Mouse (Mus musculus): ENCODE results near the gene P4hb.
"Not testable (repeated sequence)": the region's sequence is repeated elsewhere in the genome, so short reads cannot be mapped to it uniquely, and the experiment has no call there.

P4hb gene

GRCm38 (mm10) chr11:120571122-120571521 lies 1.9 kb downstream of the P4hb start:
- DNase-seq, result no peak

- no peak for DNase-seq
Measured at GRCm38 (mm10) chr11:120568324-120568723, 4.7 kb downstream of the P4hb start.

DNA sequence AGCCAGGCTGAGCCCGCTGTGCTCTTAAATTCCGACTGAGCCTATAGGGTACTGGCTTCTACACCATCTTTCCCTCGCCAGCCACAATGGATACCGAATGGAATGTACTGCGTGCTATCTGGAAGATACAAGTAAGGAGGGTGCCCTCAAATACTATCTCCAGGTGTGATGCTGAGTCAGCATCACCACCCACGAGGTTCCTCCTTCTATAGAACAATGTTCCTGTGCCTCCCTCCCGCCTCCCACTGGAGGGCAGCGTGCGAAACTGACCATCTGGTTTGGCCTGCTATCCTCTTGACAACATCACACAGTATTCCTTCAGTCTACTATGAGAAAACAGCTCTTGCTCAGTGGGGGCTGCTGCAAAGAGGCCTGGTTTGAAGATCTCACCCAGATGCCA lies 7.9 kb downstream of the P4hb start:
- DNase-seq, result no peak

- no peak for DNase-seq
Measured at GRCm38 (mm10) chr11:120562949-120563348, 10.1 kb downstream of the P4hb start.

GRCm38 (mm10) chr11:120560952-120561728 lies 11.9 kb downstream of the P4hb start:
- no peak for DNase-seq

DNA sequence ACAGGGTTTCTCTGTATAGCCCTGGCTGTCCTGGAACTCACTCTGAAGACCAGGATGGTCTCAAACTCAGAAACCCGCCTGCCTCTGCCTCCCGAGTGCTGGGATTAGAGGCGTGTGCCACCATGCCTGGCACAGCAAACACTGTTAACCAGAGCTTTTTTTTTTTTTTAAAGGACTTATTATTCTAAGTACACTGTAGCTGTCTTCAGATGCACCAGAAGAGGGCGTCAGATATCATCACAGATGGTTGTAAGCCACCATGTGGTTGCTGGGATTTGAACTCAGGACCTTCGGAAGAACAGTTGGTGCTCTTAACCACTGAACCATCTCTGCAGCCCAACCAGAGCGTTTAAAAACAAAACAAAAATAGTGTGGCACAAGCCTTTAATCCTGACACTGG lies 14.2 kb downstream of the P4hb start:
- DNase-seq, result not testable (repeated sequence)

- no peak for DNase-seq
Measured at GRCm38 (mm10) chr11:120555260-120555659, 17.8 kb downstream of the P4hb start.

DNA sequence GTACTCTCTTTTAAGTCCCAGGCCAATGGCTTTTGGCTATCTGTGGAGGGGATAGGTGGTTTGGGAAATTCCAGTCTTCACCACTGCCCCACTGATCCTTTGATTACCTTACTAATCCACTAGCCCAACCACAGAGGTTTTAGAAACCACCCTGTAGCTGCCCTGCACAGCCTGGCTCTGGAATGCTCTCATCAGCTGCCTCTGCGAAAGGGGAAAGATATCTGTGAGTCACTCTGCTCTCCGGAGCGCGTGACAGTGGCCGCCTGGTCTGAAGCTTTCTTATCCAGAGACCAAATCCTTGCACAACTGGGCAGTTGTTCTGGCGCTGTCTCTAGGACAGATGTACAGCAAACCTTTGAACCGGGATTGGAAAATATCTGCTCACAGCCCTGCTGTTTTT lies 18.2 kb downstream of the P4hb start:
- DNase-seq, result no peak

GRCm38 (mm10) chr11:120552736-120553135 lies 20.3 kb downstream of the P4hb start:
- DNase-seq, result no peak

GRCm38 (mm10) chr11:120550810-120551440 lies 22.1 kb downstream of the P4hb start, which contains the start of gene Ppp1r27:
Ppp1r27 (minus strand) TSS chr11:120551132.
- DNase-seq, result no peak

DNA sequence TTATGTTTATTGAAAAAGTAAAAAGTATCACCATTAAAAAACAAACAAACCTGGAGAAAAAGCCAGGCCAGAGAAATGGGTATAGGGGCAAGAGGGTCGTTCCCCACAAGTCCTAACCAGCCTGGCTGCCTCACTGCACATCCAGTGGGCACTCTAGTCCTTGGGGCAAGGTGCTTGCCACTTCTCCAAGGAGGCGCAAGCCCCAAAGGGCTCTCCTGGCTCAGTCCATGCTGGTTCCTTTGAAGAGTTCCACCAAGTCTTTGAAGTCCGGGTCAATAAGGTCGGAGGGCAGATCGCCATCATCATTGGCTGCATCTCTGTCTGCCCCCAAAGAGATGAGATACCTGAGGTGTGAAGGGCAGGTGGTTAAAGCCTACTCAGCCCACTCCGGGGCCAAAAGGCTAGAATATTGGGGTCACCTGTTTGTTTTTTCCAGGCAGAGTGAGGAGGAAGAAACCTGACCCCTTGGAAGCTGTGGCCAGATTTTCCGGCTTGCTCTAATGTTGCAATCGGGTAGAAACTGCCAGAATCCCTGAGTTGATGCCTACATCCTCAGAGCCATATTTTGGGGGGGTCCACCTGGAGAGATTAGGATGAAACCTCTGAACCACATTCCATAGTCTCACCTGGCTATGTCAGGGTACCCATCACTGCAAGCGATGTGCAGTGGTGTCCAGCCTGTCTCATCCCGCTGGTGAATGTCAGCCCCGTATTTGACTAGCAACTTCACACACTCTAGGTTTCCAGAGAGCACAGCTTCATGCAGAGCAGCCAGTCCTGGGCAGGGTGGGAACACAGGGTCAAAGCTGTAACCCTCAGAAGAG lies 22.9 kb downstream of the P4hb start:
- DNase-seq, result peak in 1 of 2 experiments; percentile 36

DNA sequence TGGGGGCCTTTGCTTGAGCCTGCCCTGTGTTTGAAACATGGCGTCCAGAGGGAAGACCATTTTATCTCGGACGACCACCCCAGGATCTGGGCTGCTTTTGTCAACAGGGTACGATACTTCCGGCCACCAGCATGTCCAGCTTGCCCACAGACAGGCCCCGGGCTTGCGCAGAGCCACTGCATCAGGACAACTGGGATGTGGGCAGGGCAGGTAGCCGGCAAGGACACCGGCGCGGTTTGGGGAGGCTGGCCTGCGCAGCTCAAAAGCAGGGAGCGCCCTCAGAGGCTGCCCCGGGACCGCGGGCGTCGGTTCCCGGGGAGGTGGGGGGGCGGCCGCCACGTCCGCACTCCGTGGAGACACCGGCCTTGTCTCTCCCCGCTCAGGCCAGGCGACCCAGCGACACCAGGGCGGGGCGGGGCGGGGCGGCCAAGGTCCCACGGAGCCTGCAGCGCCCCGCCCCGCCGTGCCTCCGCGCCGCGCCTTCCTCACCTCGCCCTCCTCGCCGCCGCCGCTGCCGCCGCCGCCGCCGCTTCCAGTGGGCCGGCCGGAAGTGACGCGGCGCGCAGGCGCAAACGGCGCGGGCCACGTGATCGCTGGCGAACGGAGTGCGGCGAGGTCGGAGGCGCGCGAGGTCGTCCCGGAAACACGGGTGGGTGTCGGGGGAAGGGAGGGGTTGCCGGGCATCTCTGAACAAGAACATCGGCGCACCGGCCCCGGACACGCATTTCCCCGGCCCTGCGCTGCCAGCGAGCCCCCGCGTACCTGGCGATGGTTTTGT lies 23.7 kb downstream of the P4hb start, which contains the start of gene Mcrip1:
TSS of gene Mcrip1 (minus strand) at position 560 of the 778 bp plus-strand sequence.
- DNase-seq, result peak; percentile 96 to 98

DNA sequence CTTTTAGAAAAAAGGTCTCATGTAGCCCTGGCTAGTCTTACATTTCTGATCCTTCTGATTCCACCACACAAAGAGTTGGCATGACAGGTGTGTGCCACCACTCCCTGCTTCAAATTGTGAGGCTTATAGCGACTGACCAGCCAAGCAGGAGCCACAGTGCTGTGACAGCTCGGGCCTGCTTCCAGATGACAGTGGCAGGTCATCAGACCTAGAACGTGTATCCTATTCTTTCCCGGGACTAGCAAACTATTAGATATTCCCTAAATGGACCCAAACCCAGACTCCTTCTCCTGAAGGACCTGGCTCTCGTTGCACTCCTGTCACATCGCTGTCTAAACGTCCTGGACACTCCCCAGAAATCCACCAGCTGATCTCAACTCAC lies 24.3 kb downstream of the P4hb start:
- no peak for DNase-seq

GRCm38 (mm10) chr11:120548214-120548613 lies 24.8 kb downstream of the P4hb start:
- no peak for DNase-seq

DNA sequence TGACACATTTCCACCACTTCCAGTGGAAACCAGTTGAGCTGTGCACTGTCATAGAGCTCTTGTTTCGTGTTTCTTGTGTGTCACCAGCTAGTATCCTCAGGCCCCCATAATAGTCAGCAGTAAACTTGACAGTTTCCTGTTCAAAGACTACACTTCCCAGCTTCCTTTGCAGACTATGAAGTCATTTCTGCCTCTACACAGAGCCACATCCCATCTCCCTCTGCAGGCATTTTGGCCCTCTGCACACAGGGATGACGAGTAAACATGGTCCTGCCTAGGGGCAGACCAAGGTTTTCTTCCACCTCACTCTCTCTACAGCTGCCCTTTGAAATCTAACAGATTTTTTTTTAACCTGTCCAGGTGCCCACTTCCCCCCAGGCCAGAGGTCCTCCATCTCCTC lies 25.6 kb downstream of the P4hb start:
- DNase-seq, result no peak

DNA sequence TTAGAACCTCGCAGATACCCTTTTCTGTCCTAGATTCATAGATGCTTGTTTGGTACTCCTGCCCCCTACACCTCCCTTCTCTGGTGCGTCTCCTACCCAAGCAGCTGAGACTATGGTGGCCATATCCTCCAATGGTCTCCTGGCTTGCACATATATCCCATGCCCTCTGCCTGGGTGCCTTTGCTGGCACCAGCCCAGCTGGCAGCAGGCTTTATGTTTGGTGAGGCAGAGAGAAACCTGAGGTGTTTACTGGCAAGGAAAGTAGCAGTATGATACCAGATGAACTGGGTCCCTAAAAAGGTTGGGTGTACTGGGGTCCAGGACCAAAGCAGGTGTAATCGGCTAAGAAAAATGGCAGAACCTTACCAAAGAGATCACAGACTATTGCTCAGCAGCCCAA lies 27.1 kb downstream of the P4hb start:
- peak in 1 of 2 experiments; percentile 35 for DNase-seq

- DNase-seq, result no peak
Measured at GRCm38 (mm10) chr11:120542376-120542775, 30.7 kb downstream of the P4hb start.

DNA sequence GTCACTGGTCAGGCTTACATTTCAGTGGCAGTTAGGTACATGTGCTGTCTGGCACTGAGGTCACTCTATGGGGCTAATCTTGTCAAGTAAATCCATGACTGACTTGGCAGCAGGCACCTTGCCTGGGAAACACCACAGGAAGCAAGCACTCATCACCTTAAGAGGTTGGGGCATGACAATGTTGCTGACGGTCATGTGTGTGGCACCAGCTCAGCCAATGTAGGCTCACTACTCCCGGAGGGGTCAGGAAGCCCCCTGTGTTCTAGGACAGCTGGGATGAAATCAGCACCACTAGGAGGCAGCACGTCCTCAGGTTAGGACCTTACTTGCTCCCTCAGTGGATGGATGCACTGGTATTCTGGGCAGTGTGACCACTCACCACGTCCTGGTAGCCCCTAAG lies 31.1 kb downstream of the P4hb start:
- no peak for DNase-seq

DNA sequence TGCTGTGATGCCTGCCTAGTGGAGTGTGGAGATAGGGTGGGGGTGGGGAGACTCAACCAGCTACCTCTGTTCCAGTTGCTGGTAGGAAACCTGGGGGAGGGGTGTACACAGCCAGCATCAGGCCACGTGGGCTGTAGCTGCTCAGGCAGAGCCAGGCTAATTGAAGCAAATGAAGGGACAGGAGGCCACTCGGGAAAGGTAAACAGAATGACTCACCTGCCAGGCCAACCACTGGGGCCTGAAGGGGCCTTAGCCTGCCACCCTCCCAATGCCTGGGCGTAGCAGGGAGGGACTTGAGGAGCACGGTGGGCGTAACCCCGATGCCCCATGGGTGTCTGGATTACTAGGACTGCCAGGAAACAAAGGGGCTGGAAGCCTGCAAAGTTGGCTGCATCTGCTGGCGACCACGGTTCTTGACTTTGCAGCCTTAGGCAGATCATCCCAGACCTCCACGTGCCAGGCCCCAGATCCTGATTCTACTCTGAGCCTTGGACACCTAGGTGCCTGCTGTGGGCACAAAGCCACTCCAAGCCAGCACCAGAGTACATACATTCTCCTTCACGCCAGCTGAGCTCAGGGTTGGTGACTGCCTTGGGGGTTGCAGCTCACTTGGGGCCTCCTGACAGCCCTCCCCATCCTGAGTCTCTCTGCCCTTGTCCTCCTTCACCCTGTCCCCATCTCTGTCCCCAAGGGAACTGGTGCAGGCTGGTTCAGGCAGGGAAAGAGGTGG lies 33.6 kb downstream of the P4hb start:
- DNase-seq, result peak in 1 of 2 experiments; percentile 35

- no peak for DNase-seq
Measured at GRCm38 (mm10) chr11:120538955-120539284, 34.1 kb downstream of the P4hb start.

- peak; percentile 86 to 90 for DNase-seq
Measured at GRCm38 (mm10) chr11:120538485-120538884, 34.6 kb downstream of the P4hb start.

DNA sequence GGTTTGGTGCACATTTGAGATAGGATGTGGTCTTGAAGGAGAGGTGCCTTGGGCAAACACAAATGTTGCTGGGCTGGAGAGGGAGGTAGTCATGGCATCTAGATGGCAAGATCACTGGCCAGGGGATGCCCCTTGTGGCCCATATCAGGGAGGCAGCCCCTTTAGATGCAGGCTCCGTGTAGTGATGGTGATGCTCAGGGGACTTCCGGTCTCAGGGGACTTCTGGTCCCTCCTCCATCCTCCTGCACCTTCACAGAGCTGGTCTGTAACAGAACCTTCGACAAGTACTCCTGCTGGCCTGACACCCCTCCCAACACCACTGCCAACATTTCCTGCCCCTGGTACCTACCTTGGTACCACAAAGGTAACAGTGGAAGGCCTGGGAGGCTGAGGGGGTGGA lies 37.2 kb downstream of the P4hb start:
- DNase-seq, result no peak
